Mouse (Mus musculus): ENCODE data around the gene Rae1.

DNA sequence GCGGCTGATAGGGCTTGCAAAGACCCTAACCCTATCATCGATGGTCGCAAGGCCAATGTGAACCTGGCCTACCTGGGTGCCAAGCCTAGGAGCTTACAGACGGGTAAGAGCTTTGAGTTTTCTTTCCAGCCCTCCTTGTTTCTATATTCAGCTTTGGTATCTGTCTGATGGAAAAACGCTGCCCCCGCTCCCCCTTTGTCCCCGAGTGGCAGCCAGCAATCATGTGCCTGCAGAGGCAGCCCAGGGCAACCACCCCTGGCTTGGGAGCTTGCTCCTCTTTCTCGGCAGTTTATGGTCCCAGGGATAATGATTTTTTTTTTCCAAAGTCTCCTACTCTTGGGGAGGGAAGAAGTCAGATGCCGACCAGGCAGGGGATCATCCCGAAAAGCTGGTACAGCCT lies 22.9 kb downstream of the Rae1 start:
- no peak for TF ChIP-seq EP300 (IDR thresholded peaks at IDR 0.05; ENCODE audit: low read depth)
- TF ChIP-seq CTCF (IDR thresholded peaks at IDR 0.05; ENCODE audit: low read depth), result no peak

Data from liver, embryonic 14.5 days (tissue).